Mouse (Mus musculus): ENCODE results near the gene Cd177. TPM values are rescaled to one million over a fixed set of nuclear protein-coding genes. Genes with fewer than 3 reads are reported as not detected.

The Cd177 gene
- total RNA-seq, 2 experiments from 2014 or later = not detected

Other genes with a start within 250 kb of the Cd177 start
- not detected for gene AC161166.1, start 247.9 kb downstream of the Cd177 start, total RNA-seq (2021)
- 10 to 100 TPM; 71.2 to 78.6 TPM for gene Irgq, start 229.6 kb downstream of the Cd177 start, total RNA-seq (2021)
- gene Pinlyp, start 214.2 kb downstream of the Cd177 start, total RNA-seq (2021) = not detected
- 10 to 100 TPM; 36.4 to 40.1 TPM for gene Xrcc1, start 214.0 kb downstream of the Cd177 start, total RNA-seq (2021)
- gene Ethe1, start 172.8 kb downstream of the Cd177 start, total RNA-seq (2021) = 10 to 100 TPM; 15.4 to 18.2 TPM
- gene Zfp575, start 172.7 kb downstream of the Cd177 start, total RNA-seq (2021) = 1 to 10 TPM; 6.9 to 7.3 TPM
- gene Phldb3, start 149.5 kb downstream of the Cd177 start, total RNA-seq (2021) = under 1 TPM in 1 of 2 experiments, not detected in 1; 0.21 TPM
- gene Lypd3, start 123.8 kb downstream of the Cd177 start, total RNA-seq (2021) = under 1 TPM in 1 of 2 experiments, not detected in 1; 0.21 TPM
- gene Tex101, start 83.6 kb downstream of the Cd177 start, total RNA-seq (2021) = not detected
- gene BC049730, start 51.1 kb downstream of the Cd177 start, total RNA-seq (2021) = not detected
- not detected for gene Gm4763, start 33.4 kb downstream of the Cd177 start, total RNA-seq (2021)
- gene Ceacam10, start 16.9 kb upstream of the Cd177 start, total RNA-seq (2021) = not detected
- 1 to 10 TPM in 1 of 2 experiments, not detected in 1; 1.5 TPM for gene Gm9844, start 101.9 kb upstream of the Cd177 start, total RNA-seq (2021)
- not detected for gene Lypd4, start 109.6 kb upstream of the Cd177 start, total RNA-seq (2021)
- not detected for gene Dmrtc2, start 109.7 kb upstream of the Cd177 start, total RNA-seq (2021)
- gene Rps19, start 124.1 kb upstream of the Cd177 start, total RNA-seq (2021) = 100 to 1,000 TPM; 511 to 584 TPM
- gene Cd79a, start 137.1 kb upstream of the Cd177 start, total RNA-seq (2021) = under 1 TPM; 0.30 to 0.77 TPM
- 10 to 100 TPM; 57.1 to 74.1 TPM for gene Arhgef1, start 142.6 kb upstream of the Cd177 start, total RNA-seq (2021)
- not detected for gene Gm4881, start 184.2 kb upstream of the Cd177 start, total RNA-seq (2021)
- gene Rabac1, start 212.4 kb upstream of the Cd177 start, total RNA-seq (2021) = 100 to 1,000 TPM; 305 to 355 TPM
- gene Atp1a3, start 245.6 kb upstream of the Cd177 start, total RNA-seq (2021) = 1,000 to 10,000 TPM; 1,987 to 2,019 TPM

All from left cerebral cortex, adult 18-20 months (tissue).